Mouse (Mus musculus) thymus, adult 2 months (tissue): ENCODE results near the gene Slc16a10. TPM values are rescaled to one million over a fixed set of nuclear protein-coding genes. Genes with fewer than 3 reads are reported as not detected.

Source experiments
- DNase-seq: peaks from one replicate; pipeline ENCODE4 v3.0.0; 2021
- H3K27ac ChIP-seq: fragments of 200-500 bp; 2 replicates; pipeline ENCODE4 v1.5.1; 2012; ENCODE audit warnings: low read length, control low read depth; ENCODE audit not compliant: control insufficient read depth, insufficient read depth
- H3K27me3 ChIP-seq: fragments of 200-500 bp; 2 replicates; pipeline ENCODE4 v1.6.1; 2012; ENCODE audit warnings: mild to moderate bottlenecking, low read length, moderate library complexity, mixed read lengths; ENCODE audit not compliant: control insufficient read depth, insufficient read depth
- H3K36me3 ChIP-seq: fragments of 200-500 bp; 2 replicates; pipeline ENCODE4 v1.6.1; 2012; ENCODE audit warnings: mild to moderate bottlenecking, low read length, moderate library complexity; ENCODE audit not compliant: control insufficient read depth, insufficient read depth
- H3K4me1 ChIP-seq: fragments of 200-500 bp; replicated peaks from 2 replicates; pipeline ENCODE4 v1.6.1; 2012; ENCODE audit warnings: low read length; ENCODE audit not compliant: control insufficient read depth, insufficient read depth
- H3K4me3 ChIP-seq: fragments of 200-500 bp; 2 replicates; pipeline ENCODE4 v1.5.1; 2012; ENCODE audit warnings: mild to moderate bottlenecking, low read length, control low read depth, moderate library complexity; ENCODE audit not compliant: control insufficient read depth, insufficient read depth
- CTCF ChIP-seq: fragments of 200-500 bp; IDR thresholded peaks from 2 replicates; pipeline ENCODE4 v1.5.1; 2012; ENCODE audit warnings: mild to moderate bottlenecking, control low read depth, low read length, moderate library complexity, borderline replicate concordance; ENCODE audit not compliant: control insufficient read depth, poor library complexity, insufficient read depth; ENCODE audit errors: extremely low read depth
- POLR2A ChIP-seq: fragments of 200-500 bp; IDR thresholded peaks from 2 replicates; pipeline ENCODE4 v1.6.1; 2012; ENCODE audit warnings: mild to moderate bottlenecking, low read length, control low read depth, moderate library complexity; ENCODE audit not compliant: control insufficient read depth, poor library complexity, insufficient read depth; ENCODE audit errors: extremely low read depth
- WGBS: fragments of 180-500 bp; shearing (Covaris S2); methylation state at CpG from one replicate; pipeline ENCODE4 v1.1.7; 2018; 5-methylcytosine and 5-hydroxymethylcytosine counted together
- polyA plus RNA-seq: library from polyadenylated mRNA; depleted of rRNA; stranded (reverse); fragments of >200 nt; gene quantifications from 2 replicates; pipeline ENCODE4 v1.2.3, GENCODE M21; 2012

The Slc16a10 gene
- polyA plus RNA-seq, 1 experiment, result 45.4 TPM

- 46% methylated on average over 2 of the region's 2 CpGs for WGBS
- H3K27me3 ChIP-seq, result no peaks in the 10 kb centered on the region
- H3K36me3 ChIP-seq, result no peaks in the 10 kb centered on the region
- H3K4me3 ChIP-seq, result no peak overlapping the region
- DNase-seq, result no peak
- H3K4me1 ChIP-seq, result peaks cover 11% of the 10 kb centered on the region
- no peak for TF ChIP-seq POLR2A
- no peak for TF ChIP-seq CTCF
- no peak overlapping the region for H3K27ac ChIP-seq
Observed at GRCm38 (mm10) chr10:40180011-40180410, 38.0 kb upstream of the Slc16a10 start.

- TF ChIP-seq POLR2A (no peak), CTCF (no peak)
- no peak for DNase-seq
- Histone ChIP-seq H3K36me3 (no peaks in the 10 kb centered on the region), H3K27ac (no peak overlapping the region), H3K4me1 (peaks cover 11% of the 10 kb centered on the region), H3K27me3 (no peaks in the 10 kb centered on the region), H3K4me3 (no peak overlapping the region)
- WGBS, result 79% methylated on average over 5 of the region's 5 CpGs
Observed at GRCm38 (mm10) chr10:40179142-40179541, 37.1 kb upstream of the Slc16a10 start.

DNA sequence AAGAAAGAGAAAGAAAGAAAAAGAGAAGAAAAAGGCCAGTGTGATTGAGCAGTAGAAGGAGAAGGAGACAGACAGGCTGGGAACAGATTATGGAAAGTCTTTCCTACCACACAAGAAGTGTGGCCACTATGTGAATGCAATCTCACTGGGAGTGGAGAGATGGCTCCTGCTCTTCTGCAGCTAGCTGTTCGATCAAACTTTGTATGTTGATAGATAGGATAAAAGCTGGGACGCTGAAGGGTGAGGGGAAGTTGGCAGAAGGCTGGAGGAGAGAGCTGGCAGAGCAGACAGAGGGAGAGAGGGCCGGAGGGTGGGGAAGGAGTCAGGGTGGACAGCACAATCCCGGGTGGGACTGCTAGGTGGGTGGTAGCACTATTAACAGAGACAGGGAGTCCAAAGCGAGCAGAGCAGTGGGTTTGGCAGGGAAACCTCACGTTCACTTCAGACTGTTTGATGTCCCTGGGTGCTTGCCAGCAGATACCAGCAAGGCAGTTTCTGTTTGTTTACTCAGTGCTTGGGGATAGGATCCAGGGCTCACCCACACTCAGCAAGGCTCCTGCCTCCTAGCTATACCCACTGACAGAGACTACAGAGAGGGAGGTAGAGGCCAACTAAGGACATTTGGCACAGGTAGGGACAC lies 35.4 kb upstream of the Slc16a10 start:
- Histone ChIP-seq H3K27me3 (no peaks in the 10 kb centered on the region), H3K36me3 (no peaks in the 10 kb centered on the region), H3K27ac (no peak overlapping the region), H3K4me1 (peaks cover 14% of the 10 kb centered on the region), H3K4me3 (no peak overlapping the region)
- TF ChIP-seq POLR2A (no peak), CTCF (no peak)
- DNase-seq, result no peak
- 33% methylated on average over 6 of the region's 6 CpGs for WGBS

DNA sequence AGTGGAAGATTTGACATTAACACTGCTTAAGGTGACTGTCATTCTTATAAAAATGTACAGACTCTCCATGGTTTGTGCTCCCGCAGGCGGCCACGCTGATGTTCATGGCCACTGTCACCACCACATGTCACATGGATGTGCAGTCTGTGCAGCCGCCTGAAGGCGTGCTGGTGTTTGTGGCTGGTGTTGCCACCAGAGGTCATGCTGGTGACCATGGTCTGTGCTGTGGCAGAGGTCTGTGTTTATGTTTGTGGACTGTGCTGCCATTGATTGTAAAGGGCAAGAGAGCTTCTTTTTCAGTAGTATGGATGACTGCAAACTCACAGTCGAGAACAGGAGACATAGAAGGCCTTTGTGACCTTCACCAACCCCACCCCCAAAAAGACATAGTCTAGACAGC lies 30.1 kb upstream of the Slc16a10 start:
- H3K4me1 ChIP-seq, result peaks cover 22% of the 10 kb centered on the region
- WGBS, result 93% methylated on average over 6 of the region's 6 CpGs
- no peaks in the 10 kb centered on the region for H3K27me3 ChIP-seq
- TF ChIP-seq POLR2A (no peak), CTCF (no peak)
- no peak overlapping the region for H3K4me3 ChIP-seq
- no peaks in the 10 kb centered on the region for H3K36me3 ChIP-seq
- DNase-seq, result no peak
- no peak overlapping the region for H3K27ac ChIP-seq

DNA sequence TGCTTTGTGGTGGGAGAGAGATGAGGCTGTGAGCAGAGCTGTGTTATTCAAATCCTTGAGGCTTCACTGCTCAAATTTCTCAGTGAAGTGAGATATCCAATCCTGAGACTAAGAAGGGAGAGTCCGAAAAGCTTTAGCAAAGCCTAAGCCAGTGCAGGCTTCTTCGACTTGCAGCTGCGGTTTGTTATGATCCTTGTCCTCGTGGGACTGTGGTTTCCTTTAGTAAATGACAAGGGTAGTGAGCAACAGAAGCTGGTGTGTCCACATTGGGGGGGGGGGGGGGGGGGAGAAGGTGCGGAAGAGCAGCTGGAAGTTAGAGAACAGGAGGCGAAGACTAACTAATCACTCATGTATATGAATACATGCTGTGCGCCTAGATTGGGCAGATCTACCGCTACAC lies 29.2 kb upstream of the Slc16a10 start:
- 4% methylated on average over 8 of the region's 8 CpGs for WGBS
- no peak for TF ChIP-seq CTCF
- TF ChIP-seq POLR2A, result no peak
- Histone ChIP-seq H3K27me3 (no peaks in the 10 kb centered on the region), H3K4me3 (no peak overlapping the region), H3K36me3 (no peaks in the 10 kb centered on the region), H3K27ac (no peak overlapping the region), H3K4me1 (peaks cover 23% of the 10 kb centered on the region)
- DNase-seq, result no peak

DNA sequence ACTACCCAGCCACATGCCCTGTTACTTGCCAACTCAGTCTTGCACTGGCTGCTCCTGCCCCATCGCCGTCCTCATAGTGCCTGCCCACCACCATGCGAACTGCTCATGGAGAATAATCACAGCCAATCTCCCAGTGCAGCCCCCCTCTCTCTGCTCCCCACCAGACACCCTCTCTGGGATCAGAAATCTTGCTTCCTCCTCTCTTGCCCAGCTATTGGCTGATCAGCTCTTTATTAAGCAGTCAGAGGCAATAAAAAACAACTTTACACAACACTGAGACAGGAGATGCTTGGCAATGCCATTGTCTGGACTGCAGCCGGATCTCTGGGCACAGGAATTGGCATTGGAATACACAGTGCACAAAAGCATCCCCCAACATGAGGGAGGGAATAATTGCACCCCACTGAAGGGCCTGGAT lies 28.1 kb upstream of the Slc16a10 start:
- H3K4me1 ChIP-seq, result peaks cover 32% of the 10 kb centered on the region
- H3K27ac ChIP-seq, result no peak overlapping the region
- 90% methylated on average over 4 of the region's 4 CpGs for WGBS
- H3K36me3 ChIP-seq, result no peaks in the 10 kb centered on the region
- no peak for TF ChIP-seq CTCF
- TF ChIP-seq POLR2A, result no peak
- no peak overlapping the region for H3K4me3 ChIP-seq
- DNase-seq, result no peak
- H3K27me3 ChIP-seq, result no peaks in the 10 kb centered on the region

DNA sequence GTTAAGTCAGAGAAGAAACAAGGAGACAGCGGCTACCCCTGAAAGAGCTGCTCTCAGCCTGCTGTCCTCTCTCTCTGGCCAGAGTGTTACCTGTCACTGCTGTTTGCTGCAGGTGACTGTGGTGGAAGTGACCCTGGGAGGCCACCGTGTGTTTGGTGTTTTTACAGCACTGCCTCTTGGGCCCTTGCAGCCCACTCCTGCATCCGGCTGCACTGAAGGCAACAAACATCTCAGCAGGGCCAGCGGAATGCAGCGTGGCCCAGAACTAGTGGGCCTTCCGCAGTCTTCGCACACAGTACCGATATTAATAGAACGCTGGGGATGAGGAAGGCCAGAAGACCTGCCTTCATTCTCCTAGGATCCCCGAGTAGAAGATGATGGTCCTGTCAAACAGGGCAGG lies 27.5 kb upstream of the Slc16a10 start:
- Histone ChIP-seq H3K36me3 (no peaks in the 10 kb centered on the region), H3K27ac (no peak overlapping the region), H3K4me1 (peaks cover 35% of the 10 kb centered on the region), H3K4me3 (no peak overlapping the region), H3K27me3 (no peaks in the 10 kb centered on the region)
- no peak for DNase-seq
- TF ChIP-seq POLR2A, result no peak
- TF ChIP-seq CTCF, result no peak
- WGBS, result 93% methylated on average over 10 of the region's 10 CpGs
